Mouse (Mus musculus) right cerebral cortex, postnatal 36 days (tissue): Measurements from ENCODE around the gene Zp1.
A peak's percentile ranks its signal among the peaks of the same experiment; 100 is the strongest.

Experiments used
- DNase-seq, 2 experiments: peaks; one replicate each; pipeline ENCODE4 v3.0.0; 2022; ENCODE audit warnings: low spot score in 2 of 2, mixed read lengths in 1 of 2

Zp1 gene

GRCm38 (mm10) chr19:10924220-10924619 is 3.8 kb upstream of the Zp1 start:
- no peak for DNase-seq

- DNase-seq = no peak
Observed at GRCm38 (mm10) chr19:10921058-10921457, 626 bp upstream of the Zp1 start.

GRCm38 (mm10) chr19:10918321-10918991 is 2.0 kb downstream of the Zp1 start:
- no peak for DNase-seq

GRCm38 (mm10) chr19:10916506-10916905 is 3.9 kb downstream of the Zp1 start:
- DNase-seq = no peak

GRCm38 (mm10) chr19:10914870-10915269 is 5.6 kb downstream of the Zp1 start:
- DNase-seq = no peak

GRCm38 (mm10) chr19:10914291-10914690 is 6.1 kb downstream of the Zp1 start:
- no peak for DNase-seq

GRCm38 (mm10) chr19:10909087-10909721 is 11.2 kb downstream of the Zp1 start:
- no peak for DNase-seq

- DNase-seq = peak in 1 of 2 experiments; percentile 32
Observed at GRCm38 (mm10) chr19:10907891-10908290, 12.5 kb downstream of the Zp1 start.

- DNase-seq = no peak
Observed at GRCm38 (mm10) chr19:10905728-10906000, 14.8 kb downstream of the Zp1 start.

GRCm38 (mm10) chr19:10904927-10905727 is 15.3 kb downstream of the Zp1 start:
- DNase-seq = peak; percentile 59 to 72

- no peak for DNase-seq
Observed at GRCm38 (mm10) chr19:10904512-10904911, 15.9 kb downstream of the Zp1 start.

- DNase-seq = no peak
Observed at GRCm38 (mm10) chr19:10901046-10901445, 19.4 kb downstream of the Zp1 start.

- no peak for DNase-seq
Observed at GRCm38 (mm10) chr19:10900315-10900714, 20.1 kb downstream of the Zp1 start.

- DNase-seq = no peak
Observed at GRCm38 (mm10) chr19:10897491-10897890, 22.9 kb downstream of the Zp1 start.

GRCm38 (mm10) chr19:10896849-10897248 is 23.6 kb downstream of the Zp1 start:
- no peak for DNase-seq

GRCm38 (mm10) chr19:10895708-10896107 is 24.7 kb downstream of the Zp1 start:
- no peak for DNase-seq

- DNase-seq = peak; percentile 97 to 98
Observed at GRCm38 (mm10) chr19:10895016-10895528, 25.4 kb downstream of the Zp1 start, which contains the start of gene Prpf19. Gene Prpf19 (plus strand): TSS chr19:10895231.

- no peak for DNase-seq
Observed at GRCm38 (mm10) chr19:10892201-10892600, 28.2 kb downstream of the Zp1 start.

- peak; percentile 90 for DNase-seq
Observed at GRCm38 (mm10) chr19:10881426-10882154, 38.8 kb downstream of the Zp1 start, which contains the start of gene Tmem109. Gene Tmem109 (minus strand): TSS chr19:10882001.

- DNase-seq = no peak
Observed at GRCm38 (mm10) chr19:10880975-10881425, 39.4 kb downstream of the Zp1 start.

GRCm38 (mm10) chr19:10880085-10880974 is 40.1 kb downstream of the Zp1 start:
- no peak for DNase-seq
